Mouse (Mus musculus): Measurements from ENCODE around the gene Ate1.
"Not testable (repeated sequence)": the region's sequence is repeated elsewhere in the genome, so short reads cannot be mapped to it uniquely, and the experiment has no call there.

Ate1 gene

GRCm38 (mm10) chr7:130390060-130390459 is 130.1 kb downstream of the Ate1 start:
- DNase-seq: not testable (repeated sequence)

- no peak for DNase-seq
These were observed 133.9 kb downstream of the Ate1 start for GRCm38 (mm10) chr7:130386308-130386707.

- DNase-seq: no peak
These were observed 134.4 kb downstream of the Ate1 start for GRCm38 (mm10) chr7:130385732-130386294.

- DNase-seq: no peak
These were observed 138.0 kb downstream of the Ate1 start for GRCm38 (mm10) chr7:130382126-130382525.

- DNase-seq: no peak
These were observed 138.7 kb downstream of the Ate1 start for GRCm38 (mm10) chr7:130381387-130381951.

GRCm38 (mm10) chr7:130380769-130381355 is 139.3 kb downstream of the Ate1 start:
- peak; percentile 17 for DNase-seq

GRCm38 (mm10) chr7:130380367-130380766 is 139.8 kb downstream of the Ate1 start:
- no peak for DNase-seq

GRCm38 (mm10) chr7:130379886-130380285 is 140.3 kb downstream of the Ate1 start:
- no peak for DNase-seq

GRCm38 (mm10) chr7:130378308-130378707 is 141.9 kb downstream of the Ate1 start:
- no peak for DNase-seq

- no peak for DNase-seq
These were observed 145.9 kb downstream of the Ate1 start for GRCm38 (mm10) chr7:130374311-130374710.

GRCm38 (mm10) chr7:130368827-130369641 is 151.1 kb downstream of the Ate1 start:
- DNase-seq: no peak

- no peak for DNase-seq
These were observed 151.9 kb downstream of the Ate1 start for GRCm38 (mm10) chr7:130368036-130368826.

GRCm38 (mm10) chr7:130367222-130368035 is 152.7 kb downstream of the Ate1 start:
- DNase-seq: no peak

GRCm38 (mm10) chr7:130365711-130366110 is 154.5 kb downstream of the Ate1 start:
- DNase-seq: no peak

Measured in right cerebral cortex, postnatal 25 days (tissue).